Mouse (Mus musculus) kidney, adult 8-10 months (tissue): ENCODE data around the gene Npas3.
A peak's percentile ranks its signal among the peaks of the same experiment; 100 is the strongest.

Experiments
- DNase-seq, 2 experiments: peaks; one replicate each; pipeline ENCODE4 v3.0.0; 2022

Npas3 gene

DNA sequence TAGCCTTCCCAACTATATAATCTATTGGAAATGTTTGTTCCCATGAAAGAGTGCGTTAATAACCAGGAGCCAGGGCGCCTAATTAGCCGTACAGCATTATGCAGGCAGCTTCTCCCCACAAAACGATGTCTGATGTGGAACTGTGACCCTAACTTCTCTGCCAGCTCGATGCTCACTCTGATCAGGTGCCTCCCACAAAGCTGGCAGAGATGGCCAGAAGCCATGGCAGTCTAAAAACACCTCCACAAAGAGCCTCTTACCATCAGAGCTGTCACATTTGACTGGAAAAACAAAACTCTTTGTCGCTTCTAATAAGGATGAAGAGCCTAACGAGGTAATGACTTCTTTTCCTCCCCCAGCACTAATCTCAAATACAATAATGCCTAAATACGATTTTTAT, 845.3 kb downstream of the Npas3 start:
- DNase-seq: no peak

DNA sequence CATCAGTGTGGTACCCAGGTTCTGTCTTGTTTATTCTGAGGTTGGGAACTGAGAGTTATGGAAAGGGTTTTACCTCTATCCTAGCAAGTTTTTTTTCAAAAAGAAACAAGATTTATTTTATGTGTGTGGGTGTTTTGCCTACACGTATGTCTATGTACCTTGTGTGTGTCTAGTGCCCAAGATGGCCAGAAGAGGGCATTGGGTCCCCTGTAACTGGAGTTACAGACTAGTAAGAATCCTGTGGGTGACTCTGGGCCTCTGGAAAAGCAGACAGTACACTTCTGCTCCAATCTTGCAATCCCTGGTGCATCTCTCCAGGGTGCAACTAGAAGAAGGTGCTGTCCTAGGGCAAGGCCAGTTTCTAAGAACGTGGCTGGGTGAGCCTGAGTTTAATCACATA, 848.0 kb downstream of the Npas3 start:
- DNase-seq: no peak

DNA sequence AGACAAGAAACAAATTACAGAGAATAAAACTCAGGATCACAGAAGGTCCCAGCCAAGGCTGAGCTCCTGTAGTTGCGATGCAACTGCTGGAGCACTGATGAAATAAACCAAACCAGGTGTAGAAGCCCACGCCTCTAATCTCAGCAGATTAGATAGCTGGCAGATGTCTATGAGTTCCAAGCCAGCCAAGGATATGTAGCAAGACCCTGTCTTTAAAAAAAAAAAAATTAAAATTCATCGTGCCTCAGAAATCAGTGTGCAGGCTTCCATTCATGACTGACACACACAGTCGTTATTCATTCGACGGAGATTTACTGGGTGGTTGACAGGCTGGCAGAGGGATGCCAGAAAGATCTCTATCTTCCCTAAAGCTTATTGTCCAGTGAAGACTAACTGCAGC, 849.7 kb downstream of the Npas3 start:
- no peak for DNase-seq

GRCm38 (mm10) chr12:54098785-54099184, 850.3 kb downstream of the Npas3 start:
- DNase-seq: peak; percentile 49 to 81

DNA sequence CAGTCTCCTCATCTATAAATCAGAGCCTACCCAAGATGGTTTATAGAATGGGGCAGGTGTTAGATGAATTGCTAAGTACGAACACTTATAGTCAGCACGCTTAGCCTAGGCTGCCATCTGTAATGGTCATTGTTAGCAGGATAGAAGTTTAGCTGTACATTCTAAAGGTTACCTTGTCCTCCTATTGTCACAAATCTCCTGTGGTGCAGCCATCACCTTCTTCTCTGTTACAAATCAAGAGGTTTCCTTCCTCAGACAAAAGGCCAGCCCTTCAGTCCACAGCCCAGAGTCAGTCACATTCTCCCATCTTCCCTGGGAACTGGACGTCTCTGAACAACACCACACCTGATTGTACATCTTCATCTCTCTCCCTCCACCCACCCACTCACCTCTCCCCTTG, 851.0 kb downstream of the Npas3 start:
- DNase-seq: no peak

- DNase-seq: no peak
These were observed 852.9 kb downstream of the Npas3 start for GRCm38 (mm10) chr12:54101307-54101870.

- no peak for DNase-seq
These were observed 854.0 kb downstream of the Npas3 start for GRCm38 (mm10) chr12:54102500-54102899.

DNA sequence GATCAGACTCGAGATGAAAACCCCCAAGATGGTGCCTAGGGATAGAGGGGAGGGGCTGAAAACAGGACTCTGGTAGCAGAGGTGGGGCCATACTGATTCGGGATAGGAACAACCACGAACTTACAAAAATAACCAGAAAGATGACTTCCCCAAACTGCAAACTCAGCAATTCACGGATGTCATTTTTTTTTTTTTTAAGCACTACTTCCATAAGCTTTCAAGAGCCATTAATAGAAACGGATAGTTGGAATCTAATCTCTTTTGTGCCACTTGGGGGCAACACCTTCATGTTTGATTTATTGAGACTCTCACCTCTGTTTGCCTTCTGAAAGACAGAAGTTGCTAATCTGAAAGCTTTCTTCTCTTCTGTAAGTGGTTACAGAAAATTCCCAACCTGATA, 857.1 kb downstream of the Npas3 start:
- DNase-seq: peak in 1 of 2 experiments; percentile 12

- DNase-seq: no peak
These were observed 857.5 kb downstream of the Npas3 start for GRCm38 (mm10) chr12:54105946-54106345.

DNA sequence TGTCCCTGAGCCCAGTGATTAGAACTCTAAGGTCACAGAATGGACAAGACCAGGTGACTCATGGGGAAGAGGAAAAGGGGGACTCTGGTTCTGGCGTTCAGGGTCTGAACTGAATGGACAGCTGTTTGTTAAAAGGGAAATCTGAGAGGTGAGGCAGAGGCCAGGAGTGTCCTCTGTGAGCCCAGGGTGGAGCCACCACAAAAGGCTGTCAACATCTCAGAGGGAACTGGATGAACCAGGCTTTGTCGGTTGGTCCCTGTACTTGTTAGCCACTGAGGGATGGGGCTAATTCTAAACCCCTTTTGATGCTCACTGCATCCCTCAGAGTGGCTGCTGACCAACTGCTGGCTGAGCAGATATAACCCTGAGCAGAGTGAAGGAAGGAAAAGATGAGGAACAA, 861.9 kb downstream of the Npas3 start:
- DNase-seq: no peak

DNA sequence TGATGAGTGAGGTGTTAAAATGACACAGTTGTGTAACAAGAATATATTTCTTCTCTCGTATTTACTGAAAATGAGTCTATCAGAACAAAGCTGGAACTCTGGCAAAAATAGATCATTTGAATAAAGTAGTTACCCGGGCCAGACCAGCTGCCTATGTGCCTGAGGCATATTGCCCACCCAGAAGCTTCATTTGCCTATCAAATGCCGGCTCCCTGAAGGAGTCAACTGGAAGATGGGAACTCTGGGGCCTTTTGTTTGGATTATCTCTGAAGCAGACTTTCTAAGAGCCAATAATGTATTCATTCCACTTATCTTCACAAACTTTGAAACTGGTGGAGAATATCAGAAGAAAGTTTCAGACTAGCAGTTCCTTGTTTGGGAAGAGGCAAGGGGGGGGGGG, 862.5 kb downstream of the Npas3 start:
- DNase-seq: no peak

DNA sequence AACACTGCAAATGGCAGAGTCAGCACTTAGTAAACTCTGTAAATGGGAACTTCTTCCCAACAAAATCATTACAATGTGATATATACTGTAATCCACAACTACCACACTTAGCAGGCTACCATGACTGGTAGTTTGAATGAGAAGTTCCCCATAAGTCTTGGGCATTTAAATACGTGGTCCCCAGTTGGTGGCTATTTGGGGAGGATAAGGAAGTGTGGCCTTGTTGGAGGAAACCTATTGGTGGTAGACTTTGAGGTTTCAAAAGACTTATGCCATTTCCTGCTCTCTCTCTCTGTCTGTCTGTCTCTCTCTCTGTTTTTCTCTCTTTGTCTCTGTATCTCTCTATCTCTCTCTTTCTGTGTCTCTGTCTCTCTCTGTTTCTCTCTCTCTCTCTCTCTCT, 871.9 kb downstream of the Npas3 start:
- DNase-seq: no peak

- no peak for DNase-seq
These were observed 872.8 kb downstream of the Npas3 start for GRCm38 (mm10) chr12:54121286-54121685.
